Mouse (Mus musculus): ENCODE results near the gene Rad51b.

The Rad51b gene

GRCm38 (mm10) chr12:79648812-79649700, 352.0 kb downstream of the Rad51b start:
- no peak for DNase-seq (ENCODE audit: low read depth, low spot score)

- DNase-seq (ENCODE audit: low read depth, low spot score), result no peak
Measured at GRCm38 (mm10) chr12:79649796-79650195, 352.7 kb downstream of the Rad51b start.

GRCm38 (mm10) chr12:79655138-79655537, 358.1 kb downstream of the Rad51b start:
- no peak for DNase-seq (ENCODE audit: low read depth, low spot score)

- no peak for DNase-seq (ENCODE audit: low read depth, low spot score)
Measured at GRCm38 (mm10) chr12:79658861-79659260, 361.8 kb downstream of the Rad51b start.

- DNase-seq (ENCODE audit: low read depth, low spot score), result no peak
Measured at GRCm38 (mm10) chr12:79661270-79661669, 364.2 kb downstream of the Rad51b start.

GRCm38 (mm10) chr12:79663131-79663892, 366.2 kb downstream of the Rad51b start:
- DNase-seq (ENCODE audit: low read depth, low spot score), result no peak

GRCm38 (mm10) chr12:79663893-79664574, 367.0 kb downstream of the Rad51b start:
- DNase-seq (ENCODE audit: low read depth, low spot score), result no peak

- no peak for DNase-seq (ENCODE audit: low read depth, low spot score)
Measured at GRCm38 (mm10) chr12:79674846-79675439, 377.9 kb downstream of the Rad51b start.

- DNase-seq (ENCODE audit: low read depth, low spot score), result no peak
Measured at GRCm38 (mm10) chr12:79675440-79676176, 378.5 kb downstream of the Rad51b start.

GRCm38 (mm10) chr12:79676251-79676650, 379.2 kb downstream of the Rad51b start:
- no peak for DNase-seq (ENCODE audit: low read depth, low spot score)

- no peak for DNase-seq (ENCODE audit: low read depth, low spot score)
Measured at GRCm38 (mm10) chr12:79676896-79677295, 379.8 kb downstream of the Rad51b start.

- DNase-seq (ENCODE audit: low read depth, low spot score), result no peak
Measured at GRCm38 (mm10) chr12:79679251-79679901, 382.3 kb downstream of the Rad51b start.

GRCm38 (mm10) chr12:79679941-79680697, 383.0 kb downstream of the Rad51b start:
- DNase-seq (ENCODE audit: low read depth, low spot score), result no peak

- DNase-seq (ENCODE audit: low read depth, low spot score), result no peak
Measured at GRCm38 (mm10) chr12:79680698-79681072, 383.6 kb downstream of the Rad51b start.

GRCm38 (mm10) chr12:79681571-79681970, 384.5 kb downstream of the Rad51b start:
- no peak for DNase-seq (ENCODE audit: low read depth, low spot score)

- DNase-seq (ENCODE audit: low read depth, low spot score), result no peak
Measured at GRCm38 (mm10) chr12:79683350-79683749, 386.3 kb downstream of the Rad51b start.

- DNase-seq (ENCODE audit: low read depth, low spot score), result no peak
Measured at GRCm38 (mm10) chr12:79683759-79684158, 386.7 kb downstream of the Rad51b start.

- DNase-seq (ENCODE audit: low read depth, low spot score), result no peak
Measured at GRCm38 (mm10) chr12:79684338-79684737, 387.3 kb downstream of the Rad51b start.

GRCm38 (mm10) chr12:79686594-79687325, 389.7 kb downstream of the Rad51b start:
- no peak for DNase-seq (ENCODE audit: low read depth, low spot score)

Measured in retina, adult 2 months (tissue).